Mouse (Mus musculus): ENCODE measurements at regions not wholly inside any gene's neighbourhood (a gene's known extent, or its start where the extent isn't known, plus 50 kb on each side); places are given as distances from the start of the nearest gene placed in this dataset.

DNA sequence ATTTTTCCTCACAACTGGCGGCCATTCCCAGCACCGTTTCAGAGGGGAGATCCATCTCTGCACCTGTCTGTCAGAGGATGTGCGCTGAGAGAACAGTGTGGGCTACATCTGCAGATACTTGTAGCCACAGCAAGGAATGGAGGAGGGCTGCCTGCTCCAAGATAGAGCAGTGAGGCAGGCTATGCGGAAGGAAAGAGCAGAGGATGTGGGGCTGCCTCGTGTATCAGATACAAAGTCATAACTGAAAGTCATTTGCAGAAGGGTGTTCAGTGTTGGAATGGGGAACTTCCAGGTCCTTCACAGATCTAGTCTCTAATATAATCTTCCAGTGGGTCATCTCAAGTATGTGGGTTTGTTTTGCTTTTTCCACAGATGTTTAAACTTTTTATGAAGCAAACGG lies 531.0 kb downstream of the Etnk1 start:
- Histone ChIP-seq H3K4me2 (replicated peaks; ENCODE audit: low read depth, low read length) (no peak overlapping the region), H3K36me3 (ENCODE audit: control insufficient read depth, insufficient read depth, low read length) (no peaks in the 10 kb centered on the region), H3K4me3 (ENCODE audit: low read depth, low read length) (no peak overlapping the region), H3K4me1 (ENCODE audit: control insufficient read depth, insufficient read depth, low read length) (no peaks in the 10 kb centered on the region), H3K9me3 (ENCODE audit: control insufficient read depth, low read depth, low read length) (no peaks in the 10 kb centered on the region), H3K27me3 (ENCODE audit: control insufficient read depth, insufficient read depth, low read length) (no peaks in the 10 kb centered on the region), H3K27ac (ENCODE audit: low read length) (no peak overlapping the region), H3K9ac (replicated peaks; ENCODE audit: low read depth, low read length) (no peak overlapping the region)
- ATAC-seq (ENCODE audit: insufficient number of reproducible peaks, insufficient read depth, low FRiP score, low read depth): no peak
- WGBS: 55% methylated on average over 6 of the region's 6 CpGs

DNA sequence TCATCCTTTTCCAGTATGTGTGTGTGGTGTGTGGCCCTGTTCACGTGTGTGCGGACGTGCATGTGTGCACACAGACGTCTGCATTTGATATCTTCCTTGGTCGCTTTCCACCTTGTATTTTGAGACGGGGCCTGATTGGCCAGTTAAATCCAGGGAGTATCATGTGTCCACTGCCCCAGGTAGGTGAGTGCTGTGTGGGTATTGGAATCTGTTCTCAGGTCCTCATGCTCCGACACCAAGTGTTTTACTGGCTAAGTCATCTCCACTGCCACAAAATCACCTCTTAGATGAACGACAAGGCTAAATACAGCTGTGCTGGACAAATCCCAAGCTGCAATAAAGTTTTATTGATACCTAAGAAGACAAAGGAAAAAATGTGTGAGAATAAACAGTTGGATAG lies 537.0 kb downstream of the Etnk1 start:
- no peak for ATAC-seq (ENCODE audit: insufficient number of reproducible peaks, insufficient read depth, low FRiP score, low read depth)
- no peaks in the 10 kb centered on the region for H3K36me3 ChIP-seq (ENCODE audit: control insufficient read depth, insufficient read depth, low read length)
- WGBS: 85% methylated on average over 8 of the region's 8 CpGs

DNA sequence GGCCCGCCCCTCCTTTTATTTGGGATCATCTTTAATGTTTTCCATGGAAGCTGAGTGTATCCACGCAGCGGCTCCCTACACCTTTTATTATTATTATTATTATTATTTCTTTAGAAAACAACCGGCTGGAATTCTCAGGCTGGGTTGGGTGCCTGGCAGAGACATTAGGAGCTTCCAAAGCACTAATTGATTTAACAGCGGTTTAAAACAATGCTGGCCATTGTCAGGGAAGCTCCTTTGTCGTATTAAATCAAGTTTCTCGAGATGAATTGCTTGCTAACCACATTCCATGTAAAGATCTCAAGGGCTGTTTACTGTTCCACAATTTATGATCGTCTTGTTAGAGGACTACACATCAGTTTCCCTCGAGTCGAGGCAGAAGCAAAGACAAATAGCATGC lies 539.4 kb downstream of the Etnk1 start:
- WGBS: 53% methylated on average over 10 of the region's 10 CpGs
- Histone ChIP-seq H3K9ac (replicated peaks; ENCODE audit: low read depth, low read length) (no peak overlapping the region), H3K4me2 (replicated peaks; ENCODE audit: low read depth, low read length) (no peak overlapping the region), H3K9me3 (ENCODE audit: control insufficient read depth, low read depth, low read length) (no peaks in the 10 kb centered on the region), H3K4me3 (ENCODE audit: low read depth, low read length) (no peak overlapping the region), H3K27ac (ENCODE audit: low read length) (no peak overlapping the region), H3K36me3 (ENCODE audit: control insufficient read depth, insufficient read depth, low read length) (no peaks in the 10 kb centered on the region), H3K4me1 (ENCODE audit: control insufficient read depth, insufficient read depth, low read length) (no peaks in the 10 kb centered on the region), H3K27me3 (ENCODE audit: control insufficient read depth, insufficient read depth, low read length) (no peaks in the 10 kb centered on the region)
- no peak for ATAC-seq (ENCODE audit: insufficient number of reproducible peaks, insufficient read depth, low FRiP score, low read depth)

More for the DNA sequence above, 537.0 kb downstream of the Etnk1 start:
- Histone ChIP-seq H3K9me3 (ENCODE audit: control insufficient read depth, low read depth, low read length) (no peaks in the 10 kb centered on the region), H3K4me2 (replicated peaks; ENCODE audit: low read depth, low read length) (no peak overlapping the region), H3K27me3 (ENCODE audit: control insufficient read depth, insufficient read depth, low read length) (no peaks in the 10 kb centered on the region), H3K9ac (replicated peaks; ENCODE audit: low read depth, low read length) (no peak overlapping the region), H3K4me3 (ENCODE audit: low read depth, low read length) (no peak overlapping the region), H3K27ac (ENCODE audit: low read length) (no peak overlapping the region), H3K4me1 (ENCODE audit: control insufficient read depth, insufficient read depth, low read length) (no peaks in the 10 kb centered on the region)

DNA sequence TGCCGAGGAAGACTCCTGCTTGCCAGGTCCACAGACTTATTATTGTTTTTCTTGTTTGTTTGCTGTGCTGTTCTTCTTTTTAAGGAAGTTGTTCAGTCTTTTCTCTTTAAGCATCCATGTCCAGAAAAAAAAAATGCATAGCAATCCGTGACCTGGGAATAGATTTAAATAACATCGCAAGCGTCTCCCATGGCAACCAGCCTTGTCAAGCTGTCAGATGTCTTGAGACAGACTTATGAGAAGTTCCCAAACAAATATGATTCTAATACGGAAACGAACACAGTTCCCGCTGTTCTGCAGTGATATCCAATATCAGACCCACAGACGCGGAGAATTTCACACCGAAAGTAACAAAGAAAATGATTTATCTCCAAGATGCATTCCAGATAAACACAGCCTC lies 547.4 kb downstream of the Etnk1 start:
- no peaks in the 10 kb centered on the region for H3K9me3 ChIP-seq (ENCODE audit: control insufficient read depth, low read depth, low read length)
- no peaks in the 10 kb centered on the region for H3K4me1 ChIP-seq (ENCODE audit: control insufficient read depth, insufficient read depth, low read length)
- no peaks in the 10 kb centered on the region for H3K27me3 ChIP-seq (ENCODE audit: control insufficient read depth, insufficient read depth, low read length)
- no peak overlapping the region for H3K9ac ChIP-seq (replicated peaks; ENCODE audit: low read depth, low read length)
- ATAC-seq (ENCODE audit: insufficient number of reproducible peaks, insufficient read depth, low FRiP score, low read depth): no peak
- no peak overlapping the region for H3K4me3 ChIP-seq (ENCODE audit: low read depth, low read length)
- H3K36me3 ChIP-seq (ENCODE audit: control insufficient read depth, insufficient read depth, low read length): no peaks in the 10 kb centered on the region
- WGBS: 56% methylated on average over 10 of the region's 10 CpGs
- H3K27ac ChIP-seq (ENCODE audit: low read length): no peak overlapping the region
- no peak overlapping the region for H3K4me2 ChIP-seq (replicated peaks; ENCODE audit: low read depth, low read length)

DNA sequence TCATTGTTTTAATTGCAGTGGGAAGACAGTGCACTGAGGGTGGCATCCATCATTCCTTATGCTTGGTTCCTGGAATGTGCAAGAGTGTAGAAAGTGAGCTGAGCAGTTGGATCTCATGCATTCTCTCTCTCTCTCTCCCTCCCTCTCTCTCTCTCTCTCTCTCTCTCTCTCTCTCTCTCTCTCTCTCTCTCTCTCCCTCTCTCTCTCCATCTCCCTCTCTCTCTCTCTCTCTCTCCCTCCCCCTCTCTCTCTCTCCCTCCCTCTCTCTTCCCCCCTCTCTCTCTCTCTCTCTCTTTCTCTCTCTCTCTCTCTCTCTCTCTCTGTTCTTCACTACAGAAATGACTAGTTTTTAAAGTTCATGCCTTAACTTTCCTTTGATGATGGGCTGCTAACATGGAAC lies 583.1 kb downstream of the Etnk1 start:
- no peak overlapping the region for H3K9ac ChIP-seq (replicated peaks; ENCODE audit: low read depth, low read length)
- no peaks in the 10 kb centered on the region for H3K27me3 ChIP-seq (ENCODE audit: control insufficient read depth, insufficient read depth, low read length)
- ATAC-seq (ENCODE audit: insufficient number of reproducible peaks, insufficient read depth, low FRiP score, low read depth): no peak
- H3K4me1 ChIP-seq (ENCODE audit: control insufficient read depth, insufficient read depth, low read length): no peaks in the 10 kb centered on the region
- no peak overlapping the region for H3K4me3 ChIP-seq (ENCODE audit: low read depth, low read length)
- H3K36me3 ChIP-seq (ENCODE audit: control insufficient read depth, insufficient read depth, low read length): no peaks in the 10 kb centered on the region
- H3K27ac ChIP-seq (ENCODE audit: low read length): no peak overlapping the region
- H3K4me2 ChIP-seq (replicated peaks; ENCODE audit: low read depth, low read length): no peak overlapping the region
- H3K9me3 ChIP-seq (ENCODE audit: control insufficient read depth, low read depth, low read length): no peaks in the 10 kb centered on the region

DNA sequence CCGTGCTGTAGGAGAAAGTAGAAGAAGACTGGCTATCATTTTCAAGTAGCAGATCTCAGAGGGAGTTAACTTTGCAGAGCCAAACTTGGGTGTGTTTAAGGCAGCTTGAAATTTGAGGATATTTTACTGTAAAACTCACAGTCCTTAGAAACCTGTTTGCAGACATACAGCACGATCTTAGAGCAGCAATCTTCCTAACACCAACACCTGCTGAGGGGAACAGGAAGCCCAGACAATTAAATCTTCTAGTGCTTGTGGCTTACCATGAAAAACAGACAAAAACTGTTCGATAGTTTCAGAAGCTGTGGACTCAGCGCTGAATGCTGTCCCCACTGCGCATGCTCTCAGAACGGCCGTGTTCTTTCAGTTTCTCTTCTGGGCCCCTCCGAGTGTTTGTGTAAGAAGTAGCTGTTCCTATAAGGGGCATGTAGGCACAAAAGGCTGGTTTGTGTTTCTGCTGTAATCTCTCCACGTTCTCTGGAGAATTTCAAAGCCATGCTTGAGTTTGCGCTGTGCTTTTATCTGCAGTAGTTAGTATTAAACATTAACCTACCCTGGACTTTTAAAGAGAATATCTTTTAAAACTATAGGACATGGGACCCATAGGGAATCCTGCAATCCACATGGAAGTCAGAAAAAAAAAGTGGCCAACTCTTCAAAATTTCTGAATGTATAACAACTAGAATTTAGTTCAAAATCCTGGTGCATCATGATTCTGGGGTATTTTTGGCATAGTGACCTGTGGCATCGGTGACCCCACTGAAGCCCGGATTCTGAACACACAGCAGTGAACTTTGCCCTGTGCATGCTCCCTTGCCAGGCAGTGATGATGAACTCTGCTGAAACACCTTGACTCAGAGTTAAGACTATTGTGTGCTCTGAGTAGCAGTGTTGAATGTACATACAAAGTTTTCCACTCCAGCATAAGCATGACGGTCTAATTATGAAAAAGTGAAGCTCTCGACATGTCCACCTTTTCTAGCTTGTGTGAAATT lies 584.4 kb downstream of the Etnk1 start:
- H3K27ac ChIP-seq (ENCODE audit: low read length): peak overlapping the region; percentile 68
- H3K9me3 ChIP-seq (ENCODE audit: control insufficient read depth, low read depth, low read length): no peaks in the 10 kb centered on the region
- H3K36me3 ChIP-seq (ENCODE audit: control insufficient read depth, insufficient read depth, low read length): no peaks in the 10 kb centered on the region
- no peak overlapping the region for H3K9ac ChIP-seq (replicated peaks; ENCODE audit: low read depth, low read length)
- H3K4me2 ChIP-seq (replicated peaks; ENCODE audit: low read depth, low read length): peak overlapping the region; percentile 22
- ATAC-seq (ENCODE audit: insufficient number of reproducible peaks, insufficient read depth, low FRiP score, low read depth): peak; percentile 84
- no peaks in the 10 kb centered on the region for H3K4me1 ChIP-seq (ENCODE audit: control insufficient read depth, insufficient read depth, low read length)
- 57% methylated on average over 14 of the region's 14 CpGs for WGBS
- no peak overlapping the region for H3K4me3 ChIP-seq (ENCODE audit: low read depth, low read length)
- H3K27me3 ChIP-seq (ENCODE audit: control insufficient read depth, insufficient read depth, low read length): no peaks in the 10 kb centered on the region

DNA sequence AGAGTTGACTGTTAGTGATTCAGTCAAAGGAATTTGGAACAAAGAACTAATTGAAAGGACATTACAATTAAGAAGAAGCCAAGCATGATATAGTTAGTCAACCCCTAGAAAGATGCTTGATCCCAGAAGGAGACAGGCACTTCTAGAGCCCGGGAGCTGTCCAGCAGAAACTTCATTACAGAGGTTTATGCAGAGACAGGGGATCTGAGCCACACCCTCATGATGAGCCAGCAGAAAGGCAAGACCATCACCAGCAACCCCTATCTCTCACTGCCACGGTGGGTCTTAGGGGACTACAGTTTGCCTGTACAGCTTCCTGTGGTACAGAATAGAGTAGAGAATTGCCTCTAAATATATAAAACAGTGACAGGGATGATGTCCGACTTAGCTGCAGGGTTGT lies 590.4 kb downstream of the Etnk1 start:
- Histone ChIP-seq H3K27ac (ENCODE audit: low read length) (no peak overlapping the region), H3K4me2 (replicated peaks; ENCODE audit: low read depth, low read length) (no peak overlapping the region), H3K4me3 (ENCODE audit: low read depth, low read length) (no peak overlapping the region), H3K4me1 (ENCODE audit: control insufficient read depth, insufficient read depth, low read length) (no peaks in the 10 kb centered on the region), H3K27me3 (ENCODE audit: control insufficient read depth, insufficient read depth, low read length) (no peaks in the 10 kb centered on the region), H3K9me3 (ENCODE audit: control insufficient read depth, low read depth, low read length) (no peaks in the 10 kb centered on the region), H3K36me3 (ENCODE audit: control insufficient read depth, insufficient read depth, low read length) (no peaks in the 10 kb centered on the region), H3K9ac (replicated peaks; ENCODE audit: low read depth, low read length) (no peak overlapping the region)
- ATAC-seq (ENCODE audit: insufficient number of reproducible peaks, insufficient read depth, low FRiP score, low read depth): no peak
- WGBS: 72% methylated on average over 3 of the region's 3 CpGs

DNA sequence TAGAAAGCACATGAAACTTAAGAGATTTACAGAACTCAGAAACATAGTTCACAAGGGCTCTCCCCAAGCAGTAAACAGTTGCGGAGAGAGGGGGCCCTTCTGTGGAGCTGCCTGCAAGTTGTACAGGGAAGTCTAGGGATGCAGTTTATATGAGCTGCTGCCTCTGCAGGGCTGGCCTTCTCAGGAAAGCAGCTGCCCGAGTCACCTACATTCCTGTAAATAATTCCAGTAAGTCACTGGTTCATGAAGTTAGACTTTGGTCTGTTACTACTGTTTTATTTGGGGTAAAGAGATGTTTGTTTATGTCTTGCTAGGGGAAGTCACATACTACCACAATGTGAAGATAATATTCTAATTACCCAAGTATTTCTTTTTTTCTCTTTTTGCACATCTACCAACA lies 601.1 kb downstream of the Etnk1 start:
- 65% methylated on average over 2 of the region's 2 CpGs for WGBS
- Histone ChIP-seq H3K4me1 (ENCODE audit: control insufficient read depth, insufficient read depth, low read length) (no peaks in the 10 kb centered on the region), H3K27me3 (ENCODE audit: control insufficient read depth, insufficient read depth, low read length) (no peaks in the 10 kb centered on the region), H3K9ac (replicated peaks; ENCODE audit: low read depth, low read length) (no peak overlapping the region), H3K36me3 (ENCODE audit: control insufficient read depth, insufficient read depth, low read length) (no peaks in the 10 kb centered on the region), H3K9me3 (ENCODE audit: control insufficient read depth, low read depth, low read length) (no peaks in the 10 kb centered on the region), H3K4me2 (replicated peaks; ENCODE audit: low read depth, low read length) (no peak overlapping the region), H3K27ac (ENCODE audit: low read length) (no peak overlapping the region), H3K4me3 (ENCODE audit: low read depth, low read length) (no peak overlapping the region)
- no peak for ATAC-seq (ENCODE audit: insufficient number of reproducible peaks, insufficient read depth, low FRiP score, low read depth)
